Mouse (Mus musculus) liver, embryonic 14.5 days (tissue): ENCODE data around the gene Cd47. TPM values are rescaled to one million over a fixed set of nuclear protein-coding genes. Genes with fewer than 3 reads are reported as not detected.
A peak's percentile ranks its signal among the peaks of the same experiment; 100 is the strongest.

ENCODE experiments used
- ATAC-seq: fragments of 200-750 bp; cut with Nextera tagmentation; 2 replicates; pipeline ENCODE4 v1.8.0; 2017; ENCODE audit warnings: moderate number of reproducible peaks, mild to moderate bottlenecking, moderate library complexity; ENCODE audit not compliant: insufficient read depth
- DNase-seq, 3 experiments: peaks; one replicate each; pipeline ENCODE4 v3.0.0-alpha.2; 2012 to 2013; ENCODE audit warnings: low read depth in 3 of 3, low spot score in 3 of 3
- H3K27ac ChIP-seq: fragments of 300-500 bp; sonication (generic); 2 replicates; pipeline ENCODE4 v1.5.1; 2014; ENCODE audit warnings: moderate library complexity, mild to moderate bottlenecking, control low read depth, inconsistent platforms
- H3K27me3 ChIP-seq: fragments of 300-500 bp; sonication (generic); 2 replicates; pipeline ENCODE4 v1.6.1; 2014; ENCODE audit warnings: mild to moderate bottlenecking, low read length, moderate library complexity; ENCODE audit not compliant: control insufficient read depth, insufficient read depth
- H3K36me3 ChIP-seq: fragments of 300-500 bp; sonication (generic); replicated peaks from 2 replicates; pipeline ENCODE4 v1.6.1; 2014; ENCODE audit warnings: low read depth; ENCODE audit not compliant: control insufficient read depth, insufficient read depth
- H3K4me1 ChIP-seq, 2 experiments: fragments of 200-500 bp in 1 of 2; fragments of 300-500 bp in 1 of 2; sonication (generic) in 1 of 2; replicated peaks; 2 replicates each; pipeline ENCODE4 v1.6.1; 2012 to 2014; ENCODE audit warnings: antibody characterized with exemption in 1 of 2, inconsistent platforms in 1 of 2, low read length in 1 of 2; ENCODE audit not compliant: control insufficient read depth in 2 of 2, insufficient read depth in 2 of 2
- H3K4me2 ChIP-seq: fragments of 300-500 bp; sonication (generic); 2 replicates; pipeline ENCODE4 v1.6.1; 2014; ENCODE audit warnings: low read depth, mild to moderate bottlenecking, control low read depth, moderate library complexity
- H3K4me3 ChIP-seq, 2 experiments: fragments of 200-500 bp in 1 of 2; fragments of 300-500 bp in 1 of 2; sonication (generic) in 1 of 2; 2 replicates each; pipeline ENCODE4 v1.5.1; 2012 to 2014; ENCODE audit warnings: low read depth in 2 of 2, low read length in 2 of 2, mild to moderate bottlenecking in 2 of 2, control low read depth in 1 of 2, inconsistent platforms in 1 of 2, moderate library complexity in 1 of 2; ENCODE audit not compliant: insufficient read depth in 1 of 2
- H3K9ac ChIP-seq: fragments of 300-500 bp; sonication (generic); replicated peaks from 2 replicates; pipeline ENCODE4 v1.6.1; 2014; ENCODE audit warnings: mild to moderate bottlenecking, control low read depth, moderate library complexity
- H3K9me3 ChIP-seq: fragments of 300-500 bp; sonication (generic); 2 replicates; pipeline ENCODE4 v1.6.1; 2016; ENCODE audit warnings: low read length, mixed read lengths; ENCODE audit not compliant: control insufficient read depth
- CTCF ChIP-seq: IDR thresholded peaks from 2 replicates; pipeline ENCODE4 v1.5.1; 2016; ENCODE audit warnings: antibody characterized with exemption, low read depth, control low read depth
- EP300 ChIP-seq: IDR thresholded peaks from 2 replicates; pipeline ENCODE4 v1.6.1; 2016; ENCODE audit warnings: antibody characterized with exemption, low read depth
- WGBS: fragments of 180-500 bp; shearing (Covaris S2); extraction: QIAGEN DNeasy Blood & Tissue Kit; methylation state at CpG from one replicate; pipeline ENCODE4 v1.1.7; 2014; ENCODE audit not compliant: insufficient replicate concordance; 5-methylcytosine and 5-hydroxymethylcytosine counted together
- polyA plus RNA-seq, 2 experiments: library from polyadenylated mRNA; depleted of rRNA in 1 of 2; stranded (reverse) in 1 of 2; unstranded in 1 of 2; fragments of >200 nt; fragmentation: Nextera tagmentation in 1 of 2; extraction: Ambion mirVana in 1 of 2; gene quantifications; 2 replicates each; pipeline versions ENCODE4 v1.2.1 to v1.2.3; 2012 to 2014

The Cd47 gene
- polyA plus RNA-seq, 2 experiments: 82.5 to 331 TPM

GRCm38 (mm10) chr16:49766326-49766725 lies 34.0 kb upstream of the Cd47 start:
- Histone ChIP-seq H3K9ac (no peak overlapping the region), H3K4me1 (peaks cover 39 to 44% of the 10 kb centered on the region in 2 experiments)
- peak; percentile 48; the same call in 1 of the 2 replicates for ATAC-seq

GRCm38 (mm10) chr16:49768491-49769031 lies 31.8 kb upstream of the Cd47 start:
- ATAC-seq (no peak), DNase-seq (no peak)
- H3K27ac ChIP-seq: peak overlapping the region; percentile 98
- 89% methylated on average over 4 of the region's 4 CpGs for WGBS
- peaks cover 56 to 61% of the 10 kb centered on the region in 2 experiments for H3K4me1 ChIP-seq
- H3K9ac ChIP-seq: 0 out of 2 replicates have a peak overlapping the region, but pooled peaks have one; percentile 36
- H3K4me3 ChIP-seq: no peak overlapping the region
- no peaks in the 10 kb centered on the region for H3K9me3 ChIP-seq
- H3K4me2 ChIP-seq: peak overlapping the region; percentile 48; the same call in 1 of the 2 replicates
- H3K36me3 ChIP-seq: no peaks in the 10 kb centered on the region
- no peaks in the 10 kb centered on the region for H3K27me3 ChIP-seq
- TF ChIP-seq EP300: no peak
- no peak for TF ChIP-seq CTCF

More at GRCm38 (mm10) chr16:49766326-49766725, 34.0 kb upstream of the Cd47 start:
- peak; percentile 82 for TF ChIP-seq CTCF
- TF ChIP-seq EP300: peak; percentile 67
- WGBS: 19% methylated on average over 3 of the region's 3 CpGs
- H3K4me2 ChIP-seq: no peak overlapping the region
- DNase-seq: peak in 2 of 3 experiments; percentile 56 to 61
- H3K36me3 ChIP-seq: no peaks in the 10 kb centered on the region
- H3K4me3 ChIP-seq: no peak overlapping the region
- no peaks in the 10 kb centered on the region for H3K9me3 ChIP-seq
- peak overlapping the region; percentile 25 for H3K27ac ChIP-seq
- no peaks in the 10 kb centered on the region for H3K27me3 ChIP-seq

GRCm38 (mm10) chr16:49769831-49770261 lies 30.5 kb upstream of the Cd47 start:
- ATAC-seq (peak; percentile 75), DNase-seq (peak; percentile 79 to 85 (median 83))
- H3K4me1 ChIP-seq: peaks cover 69 to 74% of the 10 kb centered on the region in 2 experiments
- H3K4me2 ChIP-seq: peak overlapping the region; percentile 48
- H3K36me3 ChIP-seq: no peaks in the 10 kb centered on the region
- TF ChIP-seq EP300: peak; percentile 80
- no peak for TF ChIP-seq CTCF
- peak overlapping the region in 1 of 2 experiments; percentile 4; a peak in 1 of 4 replicates for H3K4me3 ChIP-seq
- peak overlapping the region; percentile 64 for H3K9ac ChIP-seq
- H3K27ac ChIP-seq: peak overlapping the region; percentile 98
- WGBS: 12% methylated on average over 2 of the region's 2 CpGs
- no peaks in the 10 kb centered on the region for H3K27me3 ChIP-seq
- no peaks in the 10 kb centered on the region for H3K9me3 ChIP-seq

- no peaks in the 10 kb centered on the region for H3K36me3 ChIP-seq
- peak overlapping the region; percentile 64 for H3K9ac ChIP-seq
- WGBS: 18% methylated on average over 12 of the region's 12 CpGs
- H3K9me3 ChIP-seq: no peaks in the 10 kb centered on the region
- H3K4me2 ChIP-seq: peak overlapping the region; percentile 48
- TF ChIP-seq CTCF: no peak
- peak; percentile 41; the same call in 1 of the 2 replicates for TF ChIP-seq EP300
- H3K27me3 ChIP-seq: no peaks in the 10 kb centered on the region
- H3K4me3 ChIP-seq: no peak overlapping the region
- no peak for DNase-seq
- H3K4me1 ChIP-seq: peaks cover 71 to 77% of the 10 kb centered on the region in 2 experiments
- peak overlapping the region; percentile 98 for H3K27ac ChIP-seq
- no peak for ATAC-seq
Measured at GRCm38 (mm10) chr16:49770320-49771189, 29.8 kb upstream of the Cd47 start.
